Mouse (Mus musculus) liver, embryonic 16.5 days (tissue): ENCODE results near the gene Rpf2. TPM values are rescaled to one million over a fixed set of nuclear protein-coding genes. Genes with fewer than 3 reads are reported as not detected.

Experiments
- ATAC-seq: fragments of 200-750 bp; cut with Nextera tagmentation; 2 replicates; pipeline ENCODE4 v1.8.0; 2017; ENCODE audit warnings: low read depth, mild to moderate bottlenecking, moderate number of reproducible peaks, moderate library complexity
- H3K27ac ChIP-seq: fragments of 300-500 bp; sonication (generic); 2 replicates; pipeline ENCODE4 v1.5.1; 2014; ENCODE audit warnings: mild to moderate bottlenecking, low read length
- H3K27me3 ChIP-seq: fragments of 300-500 bp; sonication (generic); 2 replicates; pipeline ENCODE4 v1.6.1; 2014; ENCODE audit warnings: low read depth, low read length, mixed read lengths; ENCODE audit not compliant: control insufficient read depth, insufficient read depth
- H3K36me3 ChIP-seq: fragments of 300-500 bp; sonication (generic); 2 replicates; pipeline ENCODE4 v1.6.1; 2014; ENCODE audit warnings: mild to moderate bottlenecking; ENCODE audit not compliant: control insufficient read depth, insufficient read depth
- H3K4me1 ChIP-seq: fragments of 300-500 bp; sonication (generic); 2 replicates; pipeline ENCODE4 v1.6.1; 2014; ENCODE audit warnings: low read depth, low read length, mixed read lengths; ENCODE audit not compliant: control insufficient read depth
- H3K4me2 ChIP-seq: fragments of 300-500 bp; sonication (generic); 2 replicates; pipeline ENCODE4 v1.6.1; 2014; ENCODE audit warnings: low read depth, low read length, mixed read lengths
- H3K4me3 ChIP-seq: fragments of 300-500 bp; sonication (generic); 2 replicates; pipeline ENCODE4 v1.5.1; 2014; ENCODE audit warnings: low read depth, mild to moderate bottlenecking, low read length
- H3K9ac ChIP-seq: fragments of 300-500 bp; sonication (generic); 2 replicates; pipeline ENCODE4 v1.6.1; 2014; ENCODE audit warnings: low read depth, low read length
- H3K9me3 ChIP-seq: fragments of 300-500 bp; sonication (generic); replicated peaks from 2 replicates; pipeline ENCODE4 v1.6.1; 2016; ENCODE audit warnings: low read length; ENCODE audit not compliant: control insufficient read depth
- WGBS: fragments of 180-500 bp; shearing (Covaris S2); extraction: QIAGEN DNeasy Blood & Tissue Kit; methylation state at CpG from one replicate; pipeline ENCODE4 v1.1.7; 2014; ENCODE audit not compliant: insufficient replicate concordance; 5-methylcytosine and 5-hydroxymethylcytosine counted together
- polyA plus RNA-seq: library from polyadenylated mRNA; unstranded; fragments of >200 nt; fragmentation: Nextera tagmentation; extraction: Ambion mirVana; gene quantifications from 2 replicates; pipeline ENCODE4 v1.2.1, GENCODE M21; 2015

Rpf2 gene
- polyA plus RNA-seq, 1 experiment from 2014 or later: 23.6 TPM

DNA sequence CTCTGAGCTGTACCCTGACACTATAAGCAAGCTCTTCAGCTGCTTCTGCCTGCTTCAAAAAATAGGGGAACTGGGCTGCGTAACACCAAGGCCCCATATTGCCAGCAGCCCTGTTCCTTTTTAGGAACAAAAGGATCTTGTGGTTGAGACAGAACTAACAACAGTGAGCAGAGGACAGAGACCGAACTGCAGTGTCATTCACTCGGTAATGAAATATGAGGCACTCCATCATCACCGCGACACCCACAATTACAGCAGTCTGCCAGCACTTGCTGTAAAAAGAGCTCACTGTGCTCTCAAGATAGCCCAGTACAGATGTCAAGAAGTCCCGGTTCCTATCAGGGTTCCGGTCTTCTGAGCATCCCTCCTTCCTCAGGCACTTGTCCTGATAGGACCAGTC, 29.2 kb upstream of the Rpf2 start:
- peaks cover 40% of the 10 kb centered on the region for H3K4me1 ChIP-seq
- H3K9me3 ChIP-seq: no peaks in the 10 kb centered on the region
- peak overlapping the region; percentile 34; the same call in 1 of the 2 replicates for H3K4me2 ChIP-seq
- peak overlapping the region; percentile 62 for H3K27ac ChIP-seq
- no peak overlapping the region for H3K4me3 ChIP-seq
- ATAC-seq: no peak
- 0 out of 2 replicates have a peak overlapping the region, but pooled peaks have one; percentile 8 for H3K9ac ChIP-seq
- 19% methylated on average over 7 of the region's 7 CpGs for WGBS
- H3K36me3 ChIP-seq: no peaks in the 10 kb centered on the region
- no peaks in the 10 kb centered on the region for H3K27me3 ChIP-seq

DNA sequence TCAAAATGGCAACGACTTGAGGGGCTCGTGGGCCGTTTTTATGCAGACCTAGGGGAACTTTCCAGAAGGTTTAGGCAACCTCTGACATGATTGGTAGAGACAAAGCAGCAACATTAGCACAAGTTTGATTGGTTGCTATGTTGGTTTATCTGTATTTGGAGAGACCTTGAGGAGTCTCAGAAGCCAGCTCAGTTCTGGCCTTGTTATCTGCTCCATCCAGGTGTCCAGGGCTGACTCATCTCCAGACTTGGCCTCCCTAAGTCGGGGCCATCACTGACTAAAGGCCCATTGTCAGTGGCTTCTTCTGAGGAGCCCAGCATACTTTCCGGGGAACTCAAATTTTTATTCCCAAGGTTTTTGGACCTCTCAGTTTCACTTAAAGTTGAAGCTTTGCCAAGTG, 27.1 kb upstream of the Rpf2 start:
- no peaks in the 10 kb centered on the region for H3K27me3 ChIP-seq
- ATAC-seq: peak; percentile 99
- H3K4me1 ChIP-seq: peaks cover 36% of the 10 kb centered on the region
- H3K9me3 ChIP-seq: no peaks in the 10 kb centered on the region
- H3K4me2 ChIP-seq: peak overlapping the region; percentile 63
- peak overlapping the region; percentile 33; the same call in 1 of the 2 replicates for H3K9ac ChIP-seq
- 31% methylated on average over 5 of the region's 5 CpGs for WGBS
- H3K27ac ChIP-seq: peak overlapping the region; percentile 85
- H3K4me3 ChIP-seq: peak overlapping the region; percentile 27; the same call in 1 of the 2 replicates
- no peaks in the 10 kb centered on the region for H3K36me3 ChIP-seq

- ATAC-seq: no peak
- no peak overlapping the region for H3K4me3 ChIP-seq
- no peak overlapping the region for H3K9ac ChIP-seq
- no peaks in the 10 kb centered on the region for H3K9me3 ChIP-seq
- H3K4me1 ChIP-seq: peaks cover 29% of the 10 kb centered on the region
- H3K27ac ChIP-seq: no peak overlapping the region
- H3K4me2 ChIP-seq: no peak overlapping the region
- H3K27me3 ChIP-seq: no peaks in the 10 kb centered on the region
- H3K36me3 ChIP-seq: no peaks in the 10 kb centered on the region
- WGBS: 79% methylated on average over 3 of the region's 3 CpGs
These were observed 24.4 kb upstream of the Rpf2 start for GRCm38 (mm10) chr10:40271216-40271615.

DNA sequence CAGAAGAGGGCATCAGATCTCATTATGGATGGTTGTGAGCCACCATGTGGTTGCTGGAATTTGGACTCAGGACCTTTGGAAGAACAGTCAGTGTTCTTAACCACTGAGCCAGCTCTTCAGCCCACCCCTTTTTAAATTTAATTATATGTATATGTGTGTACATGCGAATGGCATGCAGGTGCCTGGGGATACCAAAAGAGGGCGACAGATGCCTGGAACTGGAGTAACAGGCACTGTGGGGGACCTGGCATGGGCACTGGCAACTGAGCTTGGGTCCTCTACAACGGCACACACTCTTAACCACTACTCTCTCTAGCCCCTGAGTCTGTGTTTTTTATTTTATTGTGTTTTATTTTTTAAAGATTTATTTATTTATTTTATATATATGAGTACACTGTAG, 18.1 kb upstream of the Rpf2 start:
- Histone ChIP-seq H3K9ac (no peak overlapping the region), H3K4me2 (no peak overlapping the region), H3K27ac (no peak overlapping the region), H3K36me3 (no peaks in the 10 kb centered on the region), H3K4me1 (peaks cover 5% of the 10 kb centered on the region), H3K4me3 (no peak overlapping the region), H3K27me3 (no peaks in the 10 kb centered on the region), H3K9me3 (no peaks in the 10 kb centered on the region)
- no peak for ATAC-seq
- 77% methylated on average over 3 of the region's 3 CpGs for WGBS

DNA sequence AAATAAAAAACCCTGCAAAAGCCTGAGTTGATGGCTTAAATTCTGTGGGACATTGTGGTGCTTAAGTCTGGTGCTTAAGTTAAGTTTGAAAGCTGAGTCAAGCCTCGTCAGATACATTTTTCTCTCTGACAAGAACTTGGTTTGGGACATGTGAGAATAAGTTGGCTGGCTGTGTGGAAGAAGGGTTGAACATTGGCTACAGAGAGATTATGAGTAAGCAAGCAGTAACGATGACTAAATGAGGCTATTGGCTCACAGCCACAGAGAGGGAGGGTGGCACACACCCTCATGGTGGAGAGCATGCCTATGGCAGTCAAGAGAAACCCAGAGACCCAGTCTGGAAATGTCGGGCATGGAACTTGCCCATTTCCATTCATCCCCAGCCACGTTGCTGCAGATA, 16.9 kb upstream of the Rpf2 start:
- H3K4me2 ChIP-seq: no peak overlapping the region
- no peak for ATAC-seq
- no peak overlapping the region for H3K4me3 ChIP-seq
- no peak overlapping the region for H3K27ac ChIP-seq
- H3K27me3 ChIP-seq: no peaks in the 10 kb centered on the region
- peaks cover 14% of the 10 kb centered on the region for H3K4me1 ChIP-seq
- no peak overlapping the region for H3K9ac ChIP-seq
- H3K36me3 ChIP-seq: no peaks in the 10 kb centered on the region
- WGBS: 70% methylated on average over 4 of the region's 4 CpGs
- H3K9me3 ChIP-seq: no peaks in the 10 kb centered on the region

DNA sequence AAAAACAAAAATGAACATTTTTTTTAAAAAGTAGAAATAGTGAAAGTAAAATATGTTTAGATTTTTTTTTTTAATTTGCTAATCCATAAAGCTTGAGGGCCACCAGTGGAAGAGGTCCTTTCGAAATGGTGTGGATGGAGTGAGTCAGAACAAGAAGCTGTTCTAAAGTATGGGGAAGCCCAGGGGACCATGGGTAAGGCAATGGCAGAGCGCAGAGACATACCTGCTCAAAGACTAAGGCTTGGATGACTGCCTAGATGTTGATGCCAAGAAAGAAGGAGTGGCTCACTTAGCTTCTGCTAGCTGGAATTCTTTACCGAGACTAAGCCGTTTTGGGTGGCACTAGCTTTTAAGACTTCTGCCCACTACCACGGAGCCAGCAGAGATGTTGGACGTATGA, 15.4 kb upstream of the Rpf2 start:
- 78% methylated on average over 6 of the region's 6 CpGs for WGBS
- H3K9me3 ChIP-seq: no peaks in the 10 kb centered on the region
- H3K4me3 ChIP-seq: no peak overlapping the region
- H3K27me3 ChIP-seq: no peaks in the 10 kb centered on the region
- no peak overlapping the region for H3K27ac ChIP-seq
- H3K4me1 ChIP-seq: peaks cover 18% of the 10 kb centered on the region
- ATAC-seq: no peak
- H3K36me3 ChIP-seq: no peaks in the 10 kb centered on the region
- no peak overlapping the region for H3K9ac ChIP-seq
- no peak overlapping the region for H3K4me2 ChIP-seq

- H3K27me3 ChIP-seq: no peaks in the 10 kb centered on the region
- no peak for ATAC-seq
- peaks cover 25% of the 10 kb centered on the region for H3K4me1 ChIP-seq
- H3K9me3 ChIP-seq: no peaks in the 10 kb centered on the region
- 62% methylated on average over 5 of the region's 5 CpGs for WGBS
- H3K4me3 ChIP-seq: no peak overlapping the region
- no peaks in the 10 kb centered on the region for H3K36me3 ChIP-seq
- H3K9ac ChIP-seq: no peak overlapping the region
- H3K4me2 ChIP-seq: no peak overlapping the region
- no peak overlapping the region for H3K27ac ChIP-seq
These were observed 13.5 kb upstream of the Rpf2 start for GRCm38 (mm10) chr10:40260305-40260704.

GRCm38 (mm10) chr10:40259542-40259941, 12.7 kb upstream of the Rpf2 start:
- Histone ChIP-seq H3K4me1 (peaks cover 25% of the 10 kb centered on the region), H3K27me3 (no peaks in the 10 kb centered on the region), H3K9ac (no peak overlapping the region), H3K4me2 (peak overlapping the region; percentile 98), H3K27ac (peak overlapping the region; percentile 60), H3K4me3 (no peak overlapping the region; the same call in 1 of the 2 replicates), H3K36me3 (no peaks in the 10 kb centered on the region), H3K9me3 (no peaks in the 10 kb centered on the region)
- WGBS: 10% methylated on average over 8 of the region's 8 CpGs
- ATAC-seq: no peak

DNA sequence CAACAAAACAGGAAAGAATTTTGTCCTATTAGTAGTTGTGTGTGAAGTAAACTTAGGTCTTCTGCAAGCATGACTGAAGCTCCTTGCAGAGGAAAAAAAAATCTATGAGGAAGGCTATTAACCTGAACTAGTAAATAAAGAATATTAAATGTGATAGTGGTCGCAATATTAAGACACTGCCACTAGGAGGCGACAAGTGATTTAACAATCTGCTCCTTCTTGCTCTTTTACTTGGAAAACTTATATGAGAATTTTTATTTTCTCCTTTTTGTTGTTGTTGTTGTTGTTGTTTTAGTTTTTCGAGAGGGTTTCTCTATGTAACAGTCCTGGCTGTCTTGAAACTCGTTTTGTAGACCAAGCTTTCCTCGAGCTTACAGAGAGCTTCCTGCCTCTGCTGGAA, 12.1 kb upstream of the Rpf2 start:
- peak overlapping the region; percentile 98 for H3K4me2 ChIP-seq
- H3K36me3 ChIP-seq: 0 out of 2 replicates have a peak, but pooled peaks cover 2% of the 10 kb centered on the region
- 1% methylated on average over 5 of the region's 5 CpGs for WGBS
- H3K27ac ChIP-seq: peak overlapping the region; percentile 89
- no peaks in the 10 kb centered on the region for H3K9me3 ChIP-seq
- peaks cover 25% of the 10 kb centered on the region for H3K4me1 ChIP-seq
- no peaks in the 10 kb centered on the region for H3K27me3 ChIP-seq
- ATAC-seq: no peak
- 0 out of 2 replicates have a peak overlapping the region, but pooled peaks have one; percentile 40 for H3K9ac ChIP-seq
- H3K4me3 ChIP-seq: peak overlapping the region; percentile 42
